Mouse (Mus musculus) ES-E14 (cell line): ENCODE data around the gene Slc5a8.

ENCODE experiments used
- CHD2 ChIP-seq: IDR thresholded peaks from 2 replicates; pipeline ENCODE4 v1.6.1; 2014; ENCODE audit warnings: mild to moderate bottlenecking, low read depth, low read length, inconsistent platforms
- HCFC1 ChIP-seq: IDR thresholded peaks from 2 replicates; pipeline ENCODE4 v1.6.1; 2012; ENCODE audit warnings: low read length, inconsistent platforms, borderline replicate concordance; ENCODE audit not compliant: insufficient read depth

GRCm38 (mm10) chr10:88877421-88877820 is 8.4 kb upstream of the Slc5a8 start:
- no peak for TF ChIP-seq CHD2
- no peak for TF ChIP-seq HCFC1
